Mouse (Mus musculus) liver, adult (tissue): Measurements from ENCODE around the gene H2-DMb1.

ENCODE experiments used
- GATA4 ChIP-seq: IDR thresholded peaks from 2 replicates; pipeline ENCODE4 v1.6.1; 2014; ENCODE audit warnings: mild to moderate bottlenecking, low read length; ENCODE audit not compliant: insufficient replicate concordance

H2-DMb1 gene

GRCm38 (mm10) chr17:34165033-34165730 is 12.3 kb downstream of the H2-DMb1 start:
- TF ChIP-seq GATA4 = no peak

GRCm38 (mm10) chr17:34169279-34169678 is 16.4 kb downstream of the H2-DMb1 start:
- TF ChIP-seq GATA4 = no peak

GRCm38 (mm10) chr17:34170487-34170876 is 17.6 kb downstream of the H2-DMb1 start:
- TF ChIP-seq GATA4 = no peak

GRCm38 (mm10) chr17:34170877-34171498 is 18.1 kb downstream of the H2-DMb1 start:
- no peak for TF ChIP-seq GATA4

- no peak for TF ChIP-seq GATA4
Measured at GRCm38 (mm10) chr17:34172528-34172927, 19.7 kb downstream of the H2-DMb1 start.

- TF ChIP-seq GATA4 = no peak
Measured at GRCm38 (mm10) chr17:34174075-34174474, 21.2 kb downstream of the H2-DMb1 start.

- TF ChIP-seq GATA4 = no peak
Measured at GRCm38 (mm10) chr17:34177179-34177578, 24.3 kb downstream of the H2-DMb1 start.

- no peak for TF ChIP-seq GATA4
Measured at GRCm38 (mm10) chr17:34179019-34179418, 26.1 kb downstream of the H2-DMb1 start.

- TF ChIP-seq GATA4 = no peak
Measured at GRCm38 (mm10) chr17:34179913-34180859, 27.3 kb downstream of the H2-DMb1 start.

GRCm38 (mm10) chr17:34183564-34184219 is 30.8 kb downstream of the H2-DMb1 start:
- no peak for TF ChIP-seq GATA4

GRCm38 (mm10) chr17:34185526-34185925 is 32.7 kb downstream of the H2-DMb1 start:
- TF ChIP-seq GATA4 = no peak

- no peak for TF ChIP-seq GATA4
Measured at GRCm38 (mm10) chr17:34186885-34187260, 34.0 kb downstream of the H2-DMb1 start.

- TF ChIP-seq GATA4 = no peak; the same call in 1 of the 2 replicates
Measured at GRCm38 (mm10) chr17:34187261-34187916, 34.5 kb downstream of the H2-DMb1 start, which contains the start of the genes Tap1 and Psmb9. Tap1 (plus strand) TSS chr17:34187553. Psmb9 (minus strand) TSS chr17:34187764.

- TF ChIP-seq GATA4 = no peak
Measured at GRCm38 (mm10) chr17:34188010-34188409, 35.1 kb downstream of the H2-DMb1 start.
